13 mouse cellular contexts compared by ENCODE assay signal in genomic region chr4:12272914-12273313, GRCm38 (mm10).
"Had no signal": no experiment of that assay in that cellular context is flagged by ENCODE, and none has a peak within 500 bp of the region (broad histone marks: within the 10 kb centered on the region; RNA-seq: fewer than 3 reads in every experiment).

No protein-coding gene starts in this region.

- H3K36me3 ChIP-seq: kidney, embryonic 15.5 days; limb, embryonic 10.5 days; liver, embryonic 15.5 days; midbrain, embryonic 15.5 days had no signal

- H3K27ac ChIP-seq: kidney, embryonic 15.5 days; left cerebral cortex, adult 2 months; limb, embryonic 10.5 days; liver, embryonic 15.5 days; midbrain, embryonic 15.5 days; stomach, postnatal 0 days had no signal

- H3K27me3 ChIP-seq: kidney, embryonic 15.5 days; liver, embryonic 15.5 days; midbrain, embryonic 15.5 days had no signal

- H3K9me3 ChIP-seq: kidney, embryonic 15.5 days; limb, embryonic 10.5 days; liver, embryonic 15.5 days; midbrain, embryonic 15.5 days had no signal

- DNase-seq: kidney, adult 2 months; kidney, postnatal 14 days; lung, adult 2 months; lung, postnatal 36 days; thymus, postnatal 4 days had no signal

- H3K4me1 ChIP-seq: kidney, embryonic 15.5 days; limb, embryonic 10.5 days; liver, embryonic 15.5 days; midbrain, embryonic 15.5 days had no signal

- H3K4me2 ChIP-seq: kidney, embryonic 15.5 days; liver, embryonic 11.5 days; liver, embryonic 15.5 days; midbrain, embryonic 15.5 days had no signal

- ATAC-seq: lung, postnatal 0 days; midbrain, embryonic 15.5 days had no signal

- H3K9ac ChIP-seq: kidney, embryonic 15.5 days; liver, embryonic 15.5 days; midbrain, embryonic 15.5 days had no signal

- H3K4me3 ChIP-seq: kidney, embryonic 15.5 days; left cerebral cortex, adult 2 months; limb, embryonic 10.5 days; liver, embryonic 15.5 days; midbrain, embryonic 15.5 days had no signal
